Mouse (Mus musculus) heart, embryonic 12.5 days (tissue): ENCODE results near the gene Gm38100. TPM values are rescaled to one million over a fixed set of nuclear protein-coding genes. Genes with fewer than 3 reads are reported as not detected.

Experiments used
- ATAC-seq: fragments of 200-750 bp; cut with Nextera tagmentation; 2 replicates; pipeline ENCODE4 v1.8.0; 2017; ENCODE audit warnings: moderate TSS enrichment, moderate library complexity; ENCODE audit not compliant: insufficient number of reproducible peaks, low FRiP score
- H3K27ac ChIP-seq: fragments of 300-500 bp; sonication (generic); 2 replicates; pipeline ENCODE4 v1.5.1; 2016; ENCODE audit warnings: mild to moderate bottlenecking, moderate library complexity; ENCODE audit not compliant: poor library complexity, severe bottlenecking
- H3K27me3 ChIP-seq: fragments of 300-500 bp; sonication (generic); replicated peaks from 2 replicates; pipeline ENCODE4 v1.6.1; 2016; ENCODE audit warnings: mild to moderate bottlenecking, moderate library complexity
- H3K36me3 ChIP-seq: fragments of 300-500 bp; sonication (generic); 2 replicates; pipeline ENCODE4 v1.6.1; 2016; ENCODE audit warnings: mild to moderate bottlenecking, moderate library complexity
- H3K4me1 ChIP-seq: fragments of 300-500 bp; sonication (generic); replicated peaks from 2 replicates; pipeline ENCODE4 v1.6.1; 2016; ENCODE audit warnings: mild to moderate bottlenecking
- H3K4me2 ChIP-seq: fragments of 300-500 bp; sonication (generic); 2 replicates; pipeline ENCODE4 v1.6.1; 2016; ENCODE audit warnings: mild to moderate bottlenecking, moderate library complexity
- H3K4me3 ChIP-seq: fragments of 300-500 bp; sonication (generic); 2 replicates; pipeline ENCODE4 v1.5.1; 2016; ENCODE audit warnings: mild to moderate bottlenecking
- H3K9ac ChIP-seq: fragments of 300-500 bp; sonication (generic); 2 replicates; pipeline ENCODE4 v1.6.1; 2016; ENCODE audit warnings: mild to moderate bottlenecking, moderate library complexity
- H3K9me3 ChIP-seq: fragments of 300-500 bp; sonication (generic); replicated peaks from 2 replicates; pipeline ENCODE4 v1.6.1; 2016; ENCODE audit warnings: mild to moderate bottlenecking, moderate library complexity
- WGBS: fragments of 180-500 bp; shearing (Covaris S2); methylation state at CpG from one replicate; pipeline ENCODE4 v1.1.7; 2016; 5-methylcytosine and 5-hydroxymethylcytosine counted together
- polyA plus RNA-seq: library from polyadenylated mRNA; unstranded; fragments of >200 nt; fragmentation: Nextera tagmentation; extraction: Ambion mirVana; gene quantifications from 2 replicates; pipeline ENCODE4 v1.2.1, GENCODE M21; 2016

The Gm38100 gene
- polyA plus RNA-seq, 1 experiment from 2014 or later, result not detected

GRCm38 (mm10) chr1:175923848-175924787 lies 4.0 kb downstream of the Gm38100 start:
- H3K9me3 ChIP-seq, result no peaks in the 10 kb centered on the region
- H3K27me3 ChIP-seq, result no peaks in the 10 kb centered on the region
- H3K4me3 ChIP-seq, result no peak overlapping the region
- no peak overlapping the region for H3K4me2 ChIP-seq
- 44% methylated on average over 7 of the region's 7 CpGs for WGBS
- H3K27ac ChIP-seq, result no peak overlapping the region
- H3K4me1 ChIP-seq, result no peaks in the 10 kb centered on the region
- H3K9ac ChIP-seq, result no peak overlapping the region
- no peaks in the 10 kb centered on the region for H3K36me3 ChIP-seq
- no peak for ATAC-seq

GRCm38 (mm10) chr1:175931391-175931790 lies 11.3 kb downstream of the Gm38100 start:
- H3K36me3 ChIP-seq, result no peaks in the 10 kb centered on the region
- H3K4me2 ChIP-seq, result no peak overlapping the region
- WGBS, result 89% methylated on average over 5 of the region's 5 CpGs
- H3K9ac ChIP-seq, result no peak overlapping the region
- H3K4me1 ChIP-seq, result no peaks in the 10 kb centered on the region
- no peak for ATAC-seq
- H3K27ac ChIP-seq, result no peak overlapping the region
- no peaks in the 10 kb centered on the region for H3K27me3 ChIP-seq
- H3K4me3 ChIP-seq, result no peak overlapping the region
- no peaks in the 10 kb centered on the region for H3K9me3 ChIP-seq

GRCm38 (mm10) chr1:175936282-175936737 lies 16.2 kb downstream of the Gm38100 start:
- H3K27ac ChIP-seq, result no peak overlapping the region
- peak overlapping the region; percentile 50; the same call in 1 of the 2 replicates for H3K9ac ChIP-seq
- no peaks in the 10 kb centered on the region for H3K4me1 ChIP-seq
- WGBS, result 10% methylated on average over 11 of the region's 11 CpGs
- peak overlapping the region; percentile 62 for H3K4me2 ChIP-seq
- no peaks in the 10 kb centered on the region for H3K9me3 ChIP-seq
- ATAC-seq, result no peak
- no peaks in the 10 kb centered on the region for H3K27me3 ChIP-seq
- H3K4me3 ChIP-seq, result peak overlapping the region; percentile 14; the same call in 1 of the 2 replicates
- no peaks in the 10 kb centered on the region for H3K36me3 ChIP-seq

- Histone ChIP-seq H3K27me3 (no peaks in the 10 kb centered on the region), H3K9ac (no peak overlapping the region), H3K27ac (no peak overlapping the region), H3K4me3 (no peak overlapping the region), H3K36me3 (no peaks in the 10 kb centered on the region), H3K9me3 (no peaks in the 10 kb centered on the region), H3K4me1 (no peaks in the 10 kb centered on the region), H3K4me2 (no peak overlapping the region)
- ATAC-seq, result no peak
- 76% methylated on average over 3 of the region's 3 CpGs for WGBS
Measured at GRCm38 (mm10) chr1:175938731-175939130, 18.6 kb downstream of the Gm38100 start.

- Histone ChIP-seq H3K36me3 (no peaks in the 10 kb centered on the region), H3K9ac (no peak overlapping the region), H3K4me2 (no peak overlapping the region), H3K4me1 (no peaks in the 10 kb centered on the region), H3K27ac (no peak overlapping the region), H3K9me3 (no peaks in the 10 kb centered on the region), H3K27me3 (no peaks in the 10 kb centered on the region), H3K4me3 (no peak overlapping the region)
- no peak for ATAC-seq
- WGBS, result 83% methylated on average over 7 of the region's 7 CpGs
Measured at GRCm38 (mm10) chr1:175943168-175943567, 23.0 kb downstream of the Gm38100 start.

- H3K36me3 ChIP-seq, result no peaks in the 10 kb centered on the region
- no peak overlapping the region for H3K4me2 ChIP-seq
- H3K9ac ChIP-seq, result no peak overlapping the region
- H3K27me3 ChIP-seq, result no peaks in the 10 kb centered on the region
- H3K27ac ChIP-seq, result no peak overlapping the region
- H3K4me1 ChIP-seq, result no peaks in the 10 kb centered on the region
- no peaks in the 10 kb centered on the region for H3K9me3 ChIP-seq
- no peak for ATAC-seq
- no peak overlapping the region for H3K4me3 ChIP-seq
- 79% methylated on average over 4 of the region's 4 CpGs for WGBS
Measured at GRCm38 (mm10) chr1:175946718-175947315, 26.7 kb downstream of the Gm38100 start.

GRCm38 (mm10) chr1:175950421-175950820 lies 30.3 kb downstream of the Gm38100 start:
- H3K4me3 ChIP-seq, result no peak overlapping the region
- H3K36me3 ChIP-seq, result no peaks in the 10 kb centered on the region
- no peak overlapping the region for H3K4me2 ChIP-seq
- no peaks in the 10 kb centered on the region for H3K27me3 ChIP-seq
- no peak overlapping the region for H3K9ac ChIP-seq
- H3K9me3 ChIP-seq, result no peaks in the 10 kb centered on the region
- H3K27ac ChIP-seq, result no peak overlapping the region
- WGBS, result 82% methylated on average over 3 of the region's 3 CpGs
- H3K4me1 ChIP-seq, result no peaks in the 10 kb centered on the region
- ATAC-seq, result no peak

- Histone ChIP-seq H3K36me3 (no peaks in the 10 kb centered on the region), H3K9me3 (no peaks in the 10 kb centered on the region), H3K27ac (no peak overlapping the region), H3K4me3 (no peak overlapping the region), H3K4me1 (no peaks in the 10 kb centered on the region), H3K27me3 (no peaks in the 10 kb centered on the region), H3K4me2 (no peak overlapping the region), H3K9ac (no peak overlapping the region)
- WGBS, result 91% methylated on average over 2 of the region's 2 CpGs
- ATAC-seq, result no peak
Measured at GRCm38 (mm10) chr1:175950851-175951250, 30.7 kb downstream of the Gm38100 start.

GRCm38 (mm10) chr1:175961786-175962185 lies 41.7 kb downstream of the Gm38100 start:
- Histone ChIP-seq H3K27ac (no peak overlapping the region), H3K4me3 (no peak overlapping the region), H3K9me3 (no peaks in the 10 kb centered on the region), H3K36me3 (no peaks in the 10 kb centered on the region), H3K9ac (no peak overlapping the region), H3K4me1 (no peaks in the 10 kb centered on the region), H3K27me3 (no peaks in the 10 kb centered on the region), H3K4me2 (no peak overlapping the region)
- no peak for ATAC-seq
- WGBS, result 70% methylated on average over 2 of the region's 2 CpGs

GRCm38 (mm10) chr1:175967004-175967745 lies 47.0 kb downstream of the Gm38100 start:
- 83% methylated on average over 5 of the region's 5 CpGs for WGBS
- Histone ChIP-seq H3K9me3 (no peaks in the 10 kb centered on the region), H3K27ac (no peak overlapping the region), H3K4me2 (no peak overlapping the region), H3K4me3 (no peak overlapping the region), H3K36me3 (no peaks in the 10 kb centered on the region), H3K9ac (no peak overlapping the region), H3K4me1 (no peaks in the 10 kb centered on the region), H3K27me3 (no peaks in the 10 kb centered on the region)
- ATAC-seq, result no peak

GRCm38 (mm10) chr1:175970710-175971109 lies 50.6 kb downstream of the Gm38100 start:
- Histone ChIP-seq H3K27me3 (no peaks in the 10 kb centered on the region), H3K4me2 (no peak overlapping the region), H3K36me3 (no peaks in the 10 kb centered on the region), H3K4me3 (no peak overlapping the region), H3K9me3 (no peaks in the 10 kb centered on the region), H3K9ac (no peak overlapping the region), H3K27ac (no peak overlapping the region), H3K4me1 (no peaks in the 10 kb centered on the region)
- ATAC-seq, result no peak
- WGBS, result 86% methylated on average over 5 of the region's 5 CpGs
